Mouse (Mus musculus): ENCODE measurements at regions not wholly inside any gene's neighbourhood (a gene's known extent, or its start where the extent isn't known, plus 50 kb on each side); places are given as distances from the start of the nearest gene placed in this dataset.
A peak's percentile ranks its signal among the peaks of the same experiment; 100 is the strongest.

DNA sequence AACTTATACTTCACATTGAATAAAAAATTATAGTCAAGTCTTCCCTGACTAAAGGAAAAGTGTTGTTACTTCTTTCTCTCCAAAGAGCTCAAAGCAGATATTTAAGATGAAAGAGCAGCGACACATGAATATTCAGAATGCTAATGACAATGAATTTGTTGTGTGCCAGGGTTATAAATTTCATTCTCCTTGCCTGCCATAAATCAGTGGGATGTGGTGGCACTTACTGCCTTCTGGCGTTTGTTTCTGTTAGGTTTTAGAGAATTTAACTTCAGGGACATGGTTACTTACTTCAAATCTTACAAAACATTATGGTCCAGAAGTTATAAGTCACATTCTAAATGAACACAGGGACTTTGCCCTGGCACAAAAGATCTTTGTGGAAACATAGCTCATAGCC lies 380.4 kb downstream of the Samd5 start:
- ATAC-seq (ENCODE audit: insufficient number of reproducible peaks, low FRiP score, low TSS enrichment, low read depth): no peak
- no peaks in the 10 kb centered on the region for H3K9me3 ChIP-seq (replicated peaks)
- H3K4me2 ChIP-seq (replicated peaks): no peak overlapping the region
- H3K36me3 ChIP-seq: no peaks in the 10 kb centered on the region
- H3K4me3 ChIP-seq (replicated peaks): no peak overlapping the region
- no peak overlapping the region for H3K27ac ChIP-seq (replicated peaks)
- no peak overlapping the region for H3K9ac ChIP-seq
- H3K27me3 ChIP-seq: no peaks in the 10 kb centered on the region
- 77% methylated on average over 2 of the region's 2 CpGs for WGBS
- no peaks in the 10 kb centered on the region for H3K4me1 ChIP-seq

DNA sequence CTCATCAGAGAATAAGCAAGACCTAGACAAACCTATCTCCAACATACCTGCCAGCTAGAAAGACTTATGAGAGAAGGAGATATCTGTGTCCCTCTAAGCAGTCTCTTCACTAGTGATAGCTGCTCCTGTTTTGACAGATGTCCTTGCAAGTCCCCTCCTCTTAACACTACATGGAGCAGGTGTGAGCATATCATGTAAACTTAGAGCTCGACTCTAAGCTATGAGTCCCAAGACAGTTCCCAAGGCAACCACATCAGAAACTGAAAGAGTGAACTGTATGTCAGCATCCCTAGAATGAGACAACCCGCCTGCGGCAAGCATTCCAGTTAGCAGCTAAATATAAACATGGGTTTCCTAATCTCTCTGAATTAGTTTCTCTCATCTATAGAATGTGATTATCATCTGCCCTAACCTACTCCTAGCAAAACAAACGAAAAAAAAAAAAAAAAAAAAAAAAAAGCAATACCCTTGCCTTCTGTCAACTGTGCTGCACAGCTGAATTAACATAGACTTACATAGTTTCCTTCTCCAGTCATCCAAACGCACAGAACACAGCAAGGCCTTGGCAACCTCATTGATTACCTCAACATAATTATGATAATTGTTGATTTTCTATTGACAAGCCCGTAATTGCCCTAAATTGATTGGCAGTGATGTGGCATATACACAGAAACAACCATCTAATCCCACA lies 383.4 kb downstream of the Samd5 start:
- H3K27ac ChIP-seq (replicated peaks): no peak overlapping the region
- no peaks in the 10 kb centered on the region for H3K36me3 ChIP-seq
- H3K9ac ChIP-seq: no peak overlapping the region
- no peak overlapping the region for H3K4me3 ChIP-seq (replicated peaks)
- H3K4me1 ChIP-seq: no peaks in the 10 kb centered on the region
- 46% methylated on average over 6 of the region's 6 CpGs for WGBS
- no peaks in the 10 kb centered on the region for H3K27me3 ChIP-seq
- H3K9me3 ChIP-seq (replicated peaks): no peaks in the 10 kb centered on the region
- ATAC-seq (ENCODE audit: insufficient number of reproducible peaks, low FRiP score, low TSS enrichment, low read depth): no peak
- H3K4me2 ChIP-seq (replicated peaks): no peak overlapping the region

DNA sequence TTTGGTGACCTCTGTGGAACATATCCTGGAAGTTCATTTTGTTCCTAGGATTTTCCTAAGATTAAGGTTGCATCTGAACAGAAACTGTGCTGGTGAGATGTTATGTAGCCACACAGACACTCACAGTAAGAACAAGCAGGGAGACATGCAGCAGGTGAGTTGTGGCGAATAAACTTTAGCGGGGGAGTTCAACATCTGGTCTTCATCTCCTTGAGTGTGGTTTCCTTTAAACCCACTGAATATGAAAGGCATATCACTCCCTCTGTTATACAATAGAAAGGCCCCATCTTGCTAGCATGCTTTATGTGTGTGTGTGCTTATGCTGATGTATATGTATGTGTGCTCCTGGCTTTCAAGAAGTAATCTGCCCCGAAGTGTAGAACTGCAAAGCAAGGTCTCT lies 387.1 kb upstream of the Sash1 start:
- no peak overlapping the region for H3K9ac ChIP-seq
- H3K9me3 ChIP-seq (replicated peaks): no peaks in the 10 kb centered on the region
- no peaks in the 10 kb centered on the region for H3K36me3 ChIP-seq
- no peak overlapping the region for H3K4me3 ChIP-seq (replicated peaks)
- H3K27me3 ChIP-seq: no peaks in the 10 kb centered on the region
- no peak for ATAC-seq (ENCODE audit: insufficient number of reproducible peaks, low FRiP score, low TSS enrichment, low read depth)
- WGBS: 30% methylated on average over 3 of the region's 3 CpGs
- peaks cover 11% of the 10 kb centered on the region for H3K4me1 ChIP-seq
- no peak overlapping the region for H3K4me2 ChIP-seq (replicated peaks)
- no peak overlapping the region for H3K27ac ChIP-seq (replicated peaks)

DNA sequence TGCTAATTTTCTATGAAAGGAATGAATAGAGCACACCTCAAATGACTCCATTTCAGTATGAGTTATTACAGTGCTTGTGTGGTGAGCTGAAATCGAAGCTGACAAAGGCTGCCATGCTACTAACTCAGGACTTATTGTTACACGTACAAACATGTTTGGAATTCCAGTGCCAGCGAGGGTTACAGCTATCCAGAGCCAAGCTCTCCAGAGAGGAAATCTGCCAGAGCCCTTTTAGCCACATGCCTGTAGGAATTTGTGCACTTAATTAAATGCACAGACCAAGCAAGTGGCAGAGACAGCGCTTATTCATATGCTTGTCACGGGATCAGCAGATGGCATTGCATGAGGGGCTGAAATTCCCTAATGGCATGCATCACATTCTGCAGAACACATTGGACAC lies 386.4 kb upstream of the Sash1 start:
- Histone ChIP-seq H3K27ac (replicated peaks) (no peak overlapping the region), H3K36me3 (no peaks in the 10 kb centered on the region), H3K4me3 (replicated peaks) (no peak overlapping the region), H3K4me2 (replicated peaks) (peak overlapping the region; percentile 21), H3K9ac (no peak overlapping the region), H3K27me3 (no peaks in the 10 kb centered on the region), H3K9me3 (replicated peaks) (no peaks in the 10 kb centered on the region), H3K4me1 (peaks cover 11% of the 10 kb centered on the region)
- ATAC-seq (ENCODE audit: insufficient number of reproducible peaks, low FRiP score, low TSS enrichment, low read depth): peak; percentile 34; the same call in 1 of the 2 replicates
- WGBS: 7% methylated on average over 5 of the region's 5 CpGs

DNA sequence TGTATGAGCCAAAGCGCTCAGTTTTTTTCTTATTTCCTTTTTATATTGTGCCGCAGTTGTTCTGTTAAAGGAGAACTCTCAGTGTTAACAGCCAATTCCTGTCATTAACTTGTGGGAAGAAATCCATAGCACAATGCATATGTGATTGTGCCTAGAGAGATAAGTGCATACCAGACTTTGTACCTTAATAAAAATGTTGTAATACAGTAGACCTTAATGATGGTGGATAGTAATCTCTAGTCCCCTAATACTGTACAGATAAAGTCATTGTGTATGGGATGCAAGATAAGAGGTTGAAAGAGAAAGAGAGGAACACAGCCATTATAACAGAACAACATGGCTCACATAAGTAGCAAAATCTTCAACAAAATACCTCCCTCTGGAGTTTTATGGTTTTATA lies 379.7 kb upstream of the Sash1 start:
- Histone ChIP-seq H3K4me1 (no peaks in the 10 kb centered on the region), H3K27ac (replicated peaks) (no peak overlapping the region), H3K9ac (no peak overlapping the region), H3K27me3 (no peaks in the 10 kb centered on the region), H3K4me3 (replicated peaks) (no peak overlapping the region), H3K9me3 (replicated peaks) (no peaks in the 10 kb centered on the region), H3K4me2 (replicated peaks) (no peak overlapping the region), H3K36me3 (no peaks in the 10 kb centered on the region)
- no peak for ATAC-seq (ENCODE audit: insufficient number of reproducible peaks, low FRiP score, low TSS enrichment, low read depth)
- 94% methylated on average over 2 of the region's 2 CpGs for WGBS

DNA sequence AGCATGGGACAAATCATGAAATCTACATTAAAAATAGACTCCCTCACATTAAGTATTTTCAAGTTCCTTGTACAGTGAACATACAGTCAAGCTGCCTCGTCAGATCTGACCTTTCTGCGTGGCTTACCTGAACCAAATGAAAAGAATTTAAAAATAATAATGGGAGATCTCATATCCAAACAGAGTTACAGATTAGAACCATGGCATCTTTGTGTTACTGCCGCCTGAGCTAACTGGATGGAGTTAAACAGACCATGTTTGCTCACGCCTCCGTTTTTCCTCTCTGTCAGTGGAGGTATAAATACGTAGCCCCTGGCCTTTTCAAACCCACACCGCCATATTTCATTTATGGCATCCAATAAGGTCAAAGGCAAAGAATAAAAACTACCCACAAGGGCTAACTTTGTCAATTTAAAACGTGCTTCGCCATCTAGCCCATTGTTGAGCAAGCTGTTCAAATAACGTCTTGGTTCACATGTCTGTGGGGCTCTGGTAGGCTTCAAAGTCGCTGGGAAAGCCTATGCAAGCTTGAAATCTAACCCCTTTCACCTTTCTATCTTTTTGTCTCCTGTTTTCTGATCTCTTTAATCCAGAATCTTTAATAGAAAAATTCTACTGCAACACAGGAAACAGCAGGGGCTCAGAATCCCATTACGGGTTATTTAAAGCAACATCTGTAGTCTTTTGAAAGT lies 378.6 kb upstream of the Sash1 start:
- 71% methylated on average over 12 of the region's 12 CpGs for WGBS
- Histone ChIP-seq H3K9me3 (replicated peaks) (no peaks in the 10 kb centered on the region), H3K36me3 (no peaks in the 10 kb centered on the region), H3K4me1 (no peaks in the 10 kb centered on the region), H3K27me3 (no peaks in the 10 kb centered on the region), H3K9ac (no peak overlapping the region), H3K27ac (replicated peaks) (no peak overlapping the region), H3K4me3 (replicated peaks) (no peak overlapping the region), H3K4me2 (replicated peaks) (no peak overlapping the region)
- no peak for ATAC-seq (ENCODE audit: insufficient number of reproducible peaks, low FRiP score, low TSS enrichment, low read depth)

DNA sequence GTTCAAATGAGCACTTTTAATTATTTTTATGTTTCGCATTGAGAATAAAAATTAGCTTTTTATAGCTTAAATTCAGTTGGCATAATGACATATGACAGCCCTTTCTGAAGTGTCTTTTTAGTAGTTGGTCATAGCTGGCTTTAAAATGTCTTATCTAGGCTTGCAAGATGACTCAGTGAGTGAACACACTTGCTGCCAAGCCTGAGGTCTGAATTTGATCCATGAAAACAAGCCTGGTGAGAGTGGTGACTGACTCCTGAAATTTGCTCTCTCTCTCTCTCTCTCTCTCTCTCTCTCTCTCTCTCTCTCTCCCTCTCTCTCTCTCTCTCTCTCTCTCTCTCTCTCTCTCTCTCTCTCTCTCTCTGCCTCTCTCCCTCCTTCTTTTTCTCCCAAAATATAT lies 372.8 kb upstream of the Sash1 start:
- 78% methylated on average over 1 of the region's 1 CpGs for WGBS
- H3K36me3 ChIP-seq: no peaks in the 10 kb centered on the region

DNA sequence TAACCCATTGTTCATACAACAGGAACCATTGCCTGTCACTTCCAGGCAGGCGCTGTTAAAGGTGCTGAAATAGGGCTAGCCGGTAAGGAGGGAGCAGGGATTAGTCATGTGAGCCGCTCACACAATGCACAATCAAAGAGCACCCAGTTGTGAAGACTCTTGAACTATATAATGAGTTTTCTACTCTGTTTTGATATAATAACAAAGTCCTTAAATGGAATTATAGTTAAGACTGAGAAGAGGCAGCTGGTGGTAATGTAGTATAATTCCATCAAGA lies 367.0 kb upstream of the Sash1 start:
- Histone ChIP-seq H3K36me3 (no peaks in the 10 kb centered on the region), H3K4me2 (replicated peaks) (no peak overlapping the region), H3K27me3 (no peaks in the 10 kb centered on the region), H3K9me3 (replicated peaks) (no peaks in the 10 kb centered on the region), H3K9ac (no peak overlapping the region), H3K27ac (replicated peaks) (no peak overlapping the region), H3K4me1 (no peaks in the 10 kb centered on the region), H3K4me3 (replicated peaks) (no peak overlapping the region)
- WGBS: 15% methylated on average over 3 of the region's 3 CpGs
- no peak for ATAC-seq (ENCODE audit: insufficient number of reproducible peaks, low FRiP score, low TSS enrichment, low read depth)

More for the DNA sequence above, 372.8 kb upstream of the Sash1 start:
- Histone ChIP-seq H3K27ac (replicated peaks) (no peak overlapping the region), H3K27me3 (no peaks in the 10 kb centered on the region), H3K4me3 (replicated peaks) (no peak overlapping the region), H3K9me3 (replicated peaks) (no peaks in the 10 kb centered on the region), H3K4me2 (replicated peaks) (no peak overlapping the region), H3K9ac (no peak overlapping the region), H3K4me1 (no peaks in the 10 kb centered on the region)
- ATAC-seq (ENCODE audit: insufficient number of reproducible peaks, low FRiP score, low TSS enrichment, low read depth): no peak

DNA sequence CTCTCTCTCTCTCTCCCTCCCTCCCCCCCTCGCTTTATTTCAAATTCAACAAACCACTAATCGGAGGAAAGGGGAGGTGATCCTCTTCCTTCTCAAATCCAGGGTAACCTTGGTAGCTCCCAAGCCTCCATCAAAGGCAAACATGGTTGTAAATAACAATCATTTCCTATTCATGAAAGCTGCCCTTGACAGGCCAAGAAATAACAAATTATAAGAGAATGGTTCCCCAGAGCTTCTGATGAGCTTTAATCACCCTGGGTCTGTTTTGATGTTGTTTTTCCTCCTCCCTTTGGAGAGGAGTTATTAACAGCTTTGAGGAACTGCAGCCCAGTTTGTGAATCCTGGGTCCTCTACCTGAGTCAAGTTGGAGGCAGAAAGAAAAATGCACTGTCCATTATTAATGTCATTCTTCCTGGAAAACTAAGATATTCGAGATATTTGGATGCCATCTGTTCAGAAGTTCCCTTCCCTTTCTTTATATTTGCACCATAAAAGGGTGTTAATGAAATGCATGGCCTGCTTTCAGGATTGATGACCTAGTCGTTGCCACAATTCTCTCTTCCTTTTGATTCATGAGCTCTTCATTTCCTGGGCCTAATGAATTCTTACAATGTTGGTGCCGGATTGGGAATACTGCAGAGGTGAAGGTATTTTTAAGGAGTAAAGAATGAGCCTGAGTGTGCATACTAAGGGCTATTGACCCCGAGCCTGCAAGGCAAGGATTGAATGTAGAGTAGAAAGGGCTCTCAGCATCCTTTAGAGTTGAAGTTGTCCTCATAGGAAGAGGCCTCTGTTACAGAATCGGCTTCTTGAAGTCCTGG lies 366.5 kb upstream of the Sash1 start:
- Histone ChIP-seq H3K9me3 (replicated peaks) (no peaks in the 10 kb centered on the region), H3K9ac (no peak overlapping the region), H3K4me2 (replicated peaks) (no peak overlapping the region), H3K4me3 (replicated peaks) (no peak overlapping the region), H3K4me1 (no peaks in the 10 kb centered on the region), H3K36me3 (no peaks in the 10 kb centered on the region), H3K27ac (replicated peaks) (no peak overlapping the region), H3K27me3 (no peaks in the 10 kb centered on the region)
- WGBS: 50% methylated on average over 7 of the region's 7 CpGs
- no peak for ATAC-seq (ENCODE audit: insufficient number of reproducible peaks, low FRiP score, low TSS enrichment, low read depth)

DNA sequence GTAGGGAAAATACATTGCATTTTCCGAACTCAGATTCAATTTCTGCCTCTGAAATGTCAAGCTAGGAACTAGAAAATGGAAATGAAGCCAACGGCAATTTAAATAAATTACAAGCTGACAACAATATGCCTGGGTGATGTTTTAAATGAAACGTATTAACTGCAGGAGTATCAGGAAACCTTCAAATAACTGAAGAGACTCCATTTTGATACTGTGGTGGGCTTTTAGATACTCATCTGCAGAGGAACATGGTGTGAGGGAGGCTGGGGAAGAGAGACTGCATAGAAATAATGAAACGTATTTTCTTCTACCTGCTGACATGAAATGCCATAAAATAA lies 357.4 kb upstream of the Sash1 start:
- Histone ChIP-seq H3K27me3 (no peaks in the 10 kb centered on the region), H3K27ac (replicated peaks) (no peak overlapping the region), H3K36me3 (no peaks in the 10 kb centered on the region), H3K4me2 (replicated peaks) (no peak overlapping the region), H3K9me3 (replicated peaks) (no peaks in the 10 kb centered on the region), H3K9ac (no peak overlapping the region), H3K4me1 (no peaks in the 10 kb centered on the region), H3K4me3 (replicated peaks) (no peak overlapping the region)
- WGBS: 50% methylated on average over 4 of the region's 4 CpGs
- ATAC-seq (ENCODE audit: insufficient number of reproducible peaks, low FRiP score, low TSS enrichment, low read depth): no peak

DNA sequence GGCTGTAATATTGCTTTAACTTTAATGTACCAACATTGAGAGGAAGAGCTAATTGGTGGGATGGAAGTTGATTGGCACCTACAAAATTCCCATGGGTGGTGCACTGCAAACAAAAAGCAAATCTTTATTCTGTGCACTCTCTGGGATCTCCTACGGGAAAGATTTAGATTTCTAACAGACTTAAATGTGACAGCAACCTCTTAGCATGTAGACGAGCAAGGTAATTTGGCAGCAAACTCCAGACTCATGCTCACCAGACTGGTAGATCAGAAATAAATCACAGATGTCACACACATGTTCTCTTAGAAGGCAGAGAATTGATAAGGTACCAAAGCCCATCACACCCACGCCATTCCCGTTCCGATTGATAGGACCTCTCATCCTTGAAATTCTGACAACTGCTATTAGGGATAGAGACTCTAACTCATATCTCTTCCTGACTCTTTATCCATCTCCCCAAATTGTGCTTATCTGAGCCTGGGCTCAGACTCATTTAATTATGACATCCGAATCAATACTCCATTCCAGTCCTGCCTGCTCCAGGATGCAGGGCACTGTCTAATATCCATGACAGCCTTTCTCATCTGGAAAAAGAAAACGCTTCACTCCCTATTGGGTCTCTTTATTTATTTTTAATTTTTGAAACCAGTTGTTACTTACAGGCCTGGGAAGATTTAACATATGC lies 356.9 kb upstream of the Sash1 start:
- ATAC-seq (ENCODE audit: insufficient number of reproducible peaks, low FRiP score, low TSS enrichment, low read depth): no peak
- Histone ChIP-seq H3K4me1 (no peaks in the 10 kb centered on the region), H3K4me2 (replicated peaks) (no peak overlapping the region), H3K36me3 (no peaks in the 10 kb centered on the region), H3K27ac (replicated peaks) (no peak overlapping the region), H3K27me3 (no peaks in the 10 kb centered on the region), H3K9ac (no peak overlapping the region), H3K9me3 (replicated peaks) (no peaks in the 10 kb centered on the region), H3K4me3 (replicated peaks) (no peak overlapping the region)
- WGBS: 59% methylated on average over 7 of the region's 7 CpGs

Data from embryonic facial prominence, embryonic 15.5 days (tissue).